Mouse (Mus musculus) CH12.LX (cell line): ENCODE results near the gene Gm20388. TPM values are rescaled to one million over a fixed set of nuclear protein-coding genes. Genes with fewer than 3 reads are reported as not detected.

Experiments used
- DNase-seq: peaks from one replicate; pipeline ENCODE4 v3.0.0-alpha.2; 2013; ENCODE audit errors: extremely low read depth
- H3K27ac ChIP-seq: 2 replicates; pipeline ENCODE4 v1.5.1; 2012; ENCODE audit warnings: low read depth, mild to moderate bottlenecking, control low read depth, moderate library complexity; ENCODE audit not compliant: insufficient read depth
- H3K27me3 ChIP-seq: replicated peaks from 2 replicates; pipeline ENCODE3; 2012; ENCODE audit warnings: inconsistent platforms
- H3K36me3 ChIP-seq, 2 experiments: replicated peaks in 1 of 2; 2 replicates each; pipeline versions ENCODE3 to v1.6.1; 2012; ENCODE audit warnings: inconsistent platforms in 1 of 2, low read length in 1 of 2, mild to moderate bottlenecking in 1 of 2, mixed read lengths in 1 of 2, moderate library complexity in 1 of 2; ENCODE audit not compliant: control insufficient read depth in 1 of 2, insufficient read depth in 1 of 2
- H3K4me1 ChIP-seq, 2 experiments: 2 replicates each; pipeline ENCODE4 v1.6.1; 2012; ENCODE audit warnings: inconsistent platforms in 1 of 2, moderate library complexity in 1 of 2; ENCODE audit not compliant: insufficient read depth in 2 of 2, control insufficient read depth in 1 of 2
- H3K4me2 ChIP-seq: 2 replicates; pipeline ENCODE4 v1.6.1; 2012; ENCODE audit warnings: low read depth, mild to moderate bottlenecking, control low read depth; ENCODE audit not compliant: poor library complexity, insufficient read depth, severe bottlenecking
- H3K4me3 ChIP-seq, 3 experiments: fragments of 150-350 bp in 1 of 3; sonication (generic) in 1 of 3; replicated peaks in 1 of 3; 2 replicates each; pipeline versions ENCODE3 to v1.5.1; 2011 to 2012; ENCODE audit warnings: low read depth in 2 of 3, low read length in 2 of 3, mild to moderate bottlenecking in 2 of 3, moderate library complexity in 2 of 3, control low read depth in 1 of 3, improper control_type of control experiment in 1 of 3, inconsistent platforms in 1 of 3, mixed read lengths in 1 of 3; ENCODE audit not compliant: poor library complexity in 1 of 3
- H3K79me2 ChIP-seq: replicated peaks from 2 replicates; pipeline ENCODE4 v1.6.1; 2012; ENCODE audit warnings: mild to moderate bottlenecking, moderate library complexity; ENCODE audit not compliant: control insufficient read depth, poor library complexity, insufficient read depth, severe bottlenecking; ENCODE audit errors: extremely low read depth
- H3K9ac ChIP-seq: 2 replicates; pipeline ENCODE4 v1.6.1; 2012; ENCODE audit warnings: low read depth, mild to moderate bottlenecking, control low read depth, moderate library complexity; ENCODE audit not compliant: insufficient read depth
- H3K9me3 ChIP-seq: replicated peaks from 2 replicates; pipeline ENCODE3; 2012; ENCODE audit warnings: low read length, inconsistent platforms, mixed read lengths
- BHLHE40 ChIP-seq: IDR thresholded peaks from 2 replicates; pipeline ENCODE4 v1.6.1; 2011; ENCODE audit warnings: mild to moderate bottlenecking, low read depth, low read length, improper control_type of control experiment
- CHD2 ChIP-seq: IDR thresholded peaks from 2 replicates; pipeline ENCODE4 v1.6.1; 2011; ENCODE audit warnings: low read length, improper control_type of control experiment
- ETS1 ChIP-seq: conservative IDR thresholded peaks from 2 replicates; pipeline ENCODE4 v1.6.1; 2012; ENCODE audit warnings: low read depth, mild to moderate bottlenecking, inconsistent platforms, low read length, improper control_type of control experiment, moderate library complexity
- GABPA ChIP-seq: IDR thresholded peaks from 2 replicates; pipeline ENCODE4 v1.6.1; 2012; ENCODE audit warnings: low read depth, low read length, improper control_type of control experiment, inconsistent platforms; ENCODE audit not compliant: insufficient replicate concordance
- HCFC1 ChIP-seq: IDR thresholded peaks from 2 replicates; pipeline ENCODE4 v1.6.1; 2012; ENCODE audit warnings: low read depth, mild to moderate bottlenecking, inconsistent platforms, low read length, improper control_type of control experiment
- IRF4 ChIP-seq: IDR thresholded peaks from 2 replicates; pipeline ENCODE4 v1.6.1; 2014; ENCODE audit warnings: low read depth, mild to moderate bottlenecking, inconsistent platforms, low read length, improper control_type of control experiment
- JUN ChIP-seq: IDR thresholded peaks from 2 replicates; pipeline ENCODE4 v1.6.1; 2011; ENCODE audit warnings: low read depth, mild to moderate bottlenecking, low read length, improper control_type of control experiment, moderate library complexity; ENCODE audit not compliant: insufficient read depth
- JUND ChIP-seq: conservative IDR thresholded peaks from 2 replicates; pipeline ENCODE4 v1.6.1; 2011; ENCODE audit warnings: low read depth, low read length, improper control_type of control experiment
- KAT2A ChIP-seq: IDR thresholded peaks from 2 replicates; pipeline ENCODE4 v1.6.1; 2012; ENCODE audit warnings: low read length, improper control_type of control experiment, inconsistent platforms; ENCODE audit not compliant: insufficient replicate concordance
- MAFK ChIP-seq: IDR thresholded peaks from 2 replicates; pipeline ENCODE4 v1.6.1; 2011; ENCODE audit warnings: low read length, improper control_type of control experiment; ENCODE audit not compliant: insufficient replicate concordance
- MAX ChIP-seq: IDR thresholded peaks from 2 replicates; pipeline ENCODE4 v1.6.1; 2011; ENCODE audit warnings: low read length, improper control_type of control experiment
- MYC ChIP-seq: IDR thresholded peaks from 2 replicates; pipeline ENCODE4 v1.6.1; 2011; ENCODE audit warnings: low read depth, mild to moderate bottlenecking, improper control_type of control experiment, low read length
- NRF1 ChIP-seq: IDR thresholded peaks from 2 replicates; pipeline ENCODE4 v1.6.1; 2014; ENCODE audit warnings: low read depth, mild to moderate bottlenecking, inconsistent platforms, low read length, improper control_type of control experiment, moderate library complexity
- PAX5 ChIP-seq: IDR thresholded peaks from 2 replicates; pipeline ENCODE4 v1.6.1; 2012; ENCODE audit warnings: low read length, inconsistent platforms, mixed read lengths
- POLR2A ChIP-seq: IDR thresholded peaks from 2 replicates; pipeline ENCODE4 v1.6.1; 2011; ENCODE audit warnings: low read depth, mild to moderate bottlenecking, improper control_type of control experiment, low read length
- POLR2AphosphoS2 ChIP-seq: IDR thresholded peaks from 2 replicates; pipeline ENCODE4 v1.6.1; 2011; ENCODE audit warnings: low read depth, low read length, improper control_type of control experiment
- SIN3A ChIP-seq: IDR thresholded peaks from 2 replicates; pipeline ENCODE4 v1.6.1; 2012; ENCODE audit warnings: low read length, improper control_type of control experiment, inconsistent platforms
- UBTF ChIP-seq: IDR thresholded peaks from 2 replicates; pipeline ENCODE4 v1.6.1; 2012; ENCODE audit warnings: low read depth, mild to moderate bottlenecking, inconsistent platforms, low read length, improper control_type of control experiment, moderate library complexity
- USF1 ChIP-seq: IDR thresholded peaks from 2 replicates; pipeline ENCODE4 v1.6.1; 2014; ENCODE audit warnings: low read depth, mild to moderate bottlenecking, inconsistent platforms, low read length, improper control_type of control experiment
- ZC3H11A ChIP-seq: IDR thresholded peaks from 2 replicates; pipeline ENCODE4 v1.6.1; 2012; ENCODE audit warnings: low read depth, mild to moderate bottlenecking, inconsistent platforms, low read length, improper control_type of control experiment
- ZKSCAN1 ChIP-seq: IDR thresholded peaks from 2 replicates; pipeline ENCODE4 v1.6.1; 2012; ENCODE audit warnings: low read depth, inconsistent platforms, low read length, improper control_type of control experiment, borderline replicate concordance
- ZMIZ1 ChIP-seq: IDR thresholded peaks from 2 replicates; pipeline ENCODE4 v1.6.1; 2012; ENCODE audit warnings: low read depth, mild to moderate bottlenecking, inconsistent platforms, low read length, improper control_type of control experiment
- dilution Hi-C: fragments of 300-500 bp; cut with MboI; formaldehyde crosslinking; loops from 2 replicates; pipeline ENCODE4 v1.14.3; 2020; ENCODE audit warnings: low sequenced_read_pairs; ENCODE audit not compliant: extremely low pct_unique_long_range_greater_than_20kb, extremely low pct_ligation_motif_present
- in situ Hi-C: fragments of 300-500 bp; cut with MboI; formaldehyde crosslinking; loops from 3 replicates; pipeline ENCODE4 v1.14.3; 2019; ENCODE audit warnings: low sequenced_read_pairs, low pct_ligation_motif_present, low pct_unique_long_range_greater_than_20kb, mixed read lengths
- polyA plus RNA-seq: library from polyadenylated mRNA; unstranded; fragments of >175 nt; gene quantifications from 2 replicates; pipeline ENCODE4 v1.2.1, GENCODE M21; 2012; ENCODE audit warnings: low read depth; ENCODE audit not compliant: insufficient read length
- total RNA-seq, 2 experiments: library from RNA; depleted of rRNA; stranded (reverse); fragments of 300-350 nt in 1 of 2; fragments of >200 nt in 1 of 2; gene quantifications; 2 replicates each; pipeline ENCODE4 v1.2.3; 2012 to 2014

Gm20388 gene
- total and polyA plus RNA-seq, 3 experiments = 14.8 to 26.3 (median 22.2) TPM

- Histone ChIP-seq H3K27me3 (no peaks in the 10 kb centered on the region), H3K27ac (no peak overlapping the region), H3K9ac (no peak overlapping the region), H3K4me1 (peaks cover 32 to 74% of the 10 kb centered on the region in 2 experiments), H3K9me3 (no peaks in the 10 kb centered on the region), H3K4me2 (0 out of 2 replicates have a peak overlapping the region, but pooled peaks have one; percentile 2), H3K79me2 (no peaks in the 10 kb centered on the region), H3K4me3 (no peak overlapping the region), H3K36me3 (no peaks in the 10 kb centered on the region)
- DNase-seq = no peak
- TF ChIP-seq IRF4 (no peak), GABPA (no peak), BHLHE40 (no peak), JUND (no peak), USF1 (no peak), ZKSCAN1 (no peak), ZC3H11A (no peak), ETS1 (no peak), NRF1 (no peak), JUN (no peak), UBTF (no peak), KAT2A (no peak), MYC (no peak), POLR2A (no peak), SIN3A (no peak), POLR2AphosphoS2 (no peak), CHD2 (no peak), HCFC1 (no peak), ZMIZ1 (no peak), MAX (no peak)
- dilution Hi-C loops (no loop called here), in situ Hi-C loops (loop anchor here (10.0 kb wide), 1 partner anchor 222 kb away; no protein-coding TSS in a partner anchor)
Observed at GRCm38 (mm10) chr8:121936391-121936790, 2025.8 kb downstream of the Gm20388 start.

- Histone ChIP-seq H3K4me2 (no peak overlapping the region), H3K79me2 (no peaks in the 10 kb centered on the region), H3K4me3 (no peak overlapping the region), H3K27me3 (peaks cover 6% of the 10 kb centered on the region), H3K4me1 (peaks cover 23 to 53% of the 10 kb centered on the region in 2 experiments), H3K9ac (no peak overlapping the region), H3K9me3 (no peaks in the 10 kb centered on the region), H3K36me3 (no peaks in the 10 kb centered on the region), H3K27ac (no peak overlapping the region)
- no peak for DNase-seq
- dilution Hi-C loops (no loop called here), in situ Hi-C loops (loop anchor here (10.0 kb wide), 1 partner anchor 224 kb away; no protein-coding TSS in a partner anchor)
- TF ChIP-seq JUND (no peak), BHLHE40 (no peak), PAX5 (no peak), MAFK (peak; percentile 76)
Observed at GRCm38 (mm10) chr8:121938732-121939131, 2028.1 kb downstream of the Gm20388 start.
